Mouse (Mus musculus) ES-Bruce4 (cell line): ENCODE results near the gene Ubr3.

ENCODE experiments used
- CTCF ChIP-seq: IDR thresholded peaks from one replicate; pipeline ENCODE4 v1.8.1; 2011; ENCODE audit warnings: low read depth, low read length
- POLR2A ChIP-seq: IDR thresholded peaks from one replicate; pipeline ENCODE4 v1.8.1; 2011; ENCODE audit warnings: low read length; ENCODE audit not compliant: insufficient read depth

DNA sequence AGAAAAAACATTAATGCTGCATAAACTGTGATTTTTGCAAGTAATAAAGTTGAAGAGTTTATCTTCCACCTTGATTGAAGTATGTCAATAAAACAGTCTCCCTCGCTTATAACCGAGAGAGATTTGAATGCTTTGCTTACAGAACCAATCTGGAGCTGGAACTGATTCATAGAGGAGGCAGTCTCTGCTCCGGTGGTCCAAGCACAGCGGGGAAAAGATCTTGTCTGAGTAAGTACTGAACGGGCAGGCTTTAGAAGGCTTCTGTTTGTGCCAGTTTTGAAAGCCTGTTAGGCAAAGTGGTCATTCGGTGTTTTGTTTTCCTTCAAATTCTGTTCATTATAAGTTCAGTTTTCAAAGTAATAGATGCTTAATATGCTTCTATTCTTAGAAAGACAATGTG, 103.3 kb downstream of the Ubr3 start:
- no peak for TF ChIP-seq POLR2A
- no peak for TF ChIP-seq CTCF
